Mouse (Mus musculus) embryo, embryonic 11.5 days (tissue): ENCODE measurements around the gene Cdc25a.
A peak's percentile ranks its signal among the peaks of the same experiment; 100 is the strongest.

Source experiments
- DNase-seq: peaks from one replicate; pipeline ENCODE4 v3.0.0-alpha.2; 2012; ENCODE audit warnings: low read depth, low spot score

Gene Cdc25a

DNA sequence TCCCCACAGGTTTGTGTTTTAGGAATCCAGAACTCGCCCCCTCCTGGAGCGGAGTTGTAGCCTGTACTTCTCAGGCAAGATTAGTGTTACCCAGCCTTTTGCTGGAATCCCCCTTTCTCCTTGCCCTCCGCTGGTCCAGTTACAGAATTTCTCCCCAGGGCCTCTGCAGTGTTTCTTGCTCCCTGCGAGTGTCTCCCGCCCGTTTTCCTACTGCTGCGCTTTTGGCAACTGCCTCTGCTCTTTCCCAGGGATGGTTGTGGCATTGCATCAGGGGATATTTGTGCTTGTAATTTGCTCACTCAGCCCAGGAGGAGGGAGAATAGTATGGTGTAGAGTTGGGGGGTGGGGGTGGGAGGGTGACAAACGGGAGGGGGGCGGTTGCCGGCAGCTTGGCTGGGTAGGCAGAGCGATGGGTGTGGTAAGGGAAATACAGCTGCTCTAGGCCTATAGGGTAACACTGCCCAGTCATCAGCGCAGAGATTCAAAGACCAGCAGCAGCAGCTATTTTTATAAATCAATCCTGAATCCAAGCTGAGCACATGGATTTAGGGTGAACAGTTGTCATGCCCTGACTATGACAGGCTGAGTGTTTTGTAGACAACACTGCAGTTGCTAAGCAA lies 57.5 kb downstream of the Cdc25a start:
- peak; percentile 17 for DNase-seq

- DNase-seq = no peak
These were observed 64.0 kb downstream of the Cdc25a start for GRCm38 (mm10) chr9:109939401-109939800.

GRCm38 (mm10) chr9:109942796-109943195 lies 67.4 kb downstream of the Cdc25a start:
- no peak for DNase-seq
